Mouse (Mus musculus) left cerebral cortex, postnatal 4 days (tissue): Measurements from ENCODE around the gene Mycn. TPM values are rescaled to one million over a fixed set of nuclear protein-coding genes. Genes with fewer than 3 reads are reported as not detected.

Experiments
- DNase-seq: peaks from one replicate; pipeline ENCODE4 v3.0.0-alpha.2; 2022
- intact Hi-C: fragments of 180-260 bp; cut with DNase I; formaldehyde crosslinking; loops from one replicate; pipeline ENCODE4 v1.15.1; 2025
- total RNA-seq, 2 experiments: library from RNA; stranded (reverse); gene quantifications; 2 replicates each; pipeline ENCODE4 v1.2.3; 2021

Mycn gene
- total RNA-seq, 2 experiments from 2014 or later = 65.1 to 68.8 TPM

DNA sequence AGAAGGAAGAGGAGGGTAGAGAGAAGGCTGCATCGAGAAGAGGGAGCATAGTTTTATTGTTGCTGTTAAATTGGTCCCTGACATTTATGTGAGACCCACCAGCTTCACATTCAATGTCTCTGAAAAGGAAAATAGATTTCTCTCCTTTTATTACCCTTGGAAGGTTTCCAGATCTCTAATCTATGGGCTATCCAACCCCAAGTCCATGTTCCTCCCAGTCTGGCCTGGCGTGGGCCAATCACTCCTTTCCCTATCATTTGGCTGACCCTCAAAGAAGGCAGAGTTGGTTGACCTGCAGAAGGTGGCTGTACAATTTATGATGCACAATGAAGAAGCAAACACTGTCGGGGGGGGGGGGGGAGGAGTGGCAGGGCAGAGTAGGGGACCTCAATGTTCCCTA lies 13.5 kb downstream of the Mycn start:
- no peak for DNase-seq
- intact Hi-C loops = no loop called here

DNA sequence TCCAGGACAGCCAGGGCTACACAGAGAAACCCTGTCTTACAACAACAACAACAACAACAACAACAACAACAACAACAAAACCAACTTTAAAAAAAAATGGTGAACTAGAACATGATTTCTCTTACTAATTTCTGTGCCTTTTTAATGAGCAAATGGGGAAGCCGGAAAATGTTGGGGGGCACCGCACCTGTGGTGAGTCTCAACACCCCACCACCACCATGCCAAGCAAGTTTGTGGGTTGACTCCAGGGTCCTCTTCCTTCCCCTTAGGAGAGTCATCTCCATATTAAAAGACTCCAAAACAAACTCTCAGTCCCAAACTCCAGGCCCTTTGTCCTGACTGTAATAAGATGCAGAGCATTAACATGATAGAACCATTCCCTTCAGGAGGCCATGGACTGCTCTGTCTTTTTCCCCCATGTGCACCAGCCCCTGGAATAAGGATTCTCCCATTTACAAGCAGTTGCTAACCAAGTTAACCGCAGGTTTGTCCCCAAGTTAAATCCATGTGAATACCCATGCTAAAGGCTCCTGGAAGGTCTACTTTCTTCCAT lies 14.7 kb downstream of the Mycn start:
- intact Hi-C loops = no loop called here
- no peak for DNase-seq

DNA sequence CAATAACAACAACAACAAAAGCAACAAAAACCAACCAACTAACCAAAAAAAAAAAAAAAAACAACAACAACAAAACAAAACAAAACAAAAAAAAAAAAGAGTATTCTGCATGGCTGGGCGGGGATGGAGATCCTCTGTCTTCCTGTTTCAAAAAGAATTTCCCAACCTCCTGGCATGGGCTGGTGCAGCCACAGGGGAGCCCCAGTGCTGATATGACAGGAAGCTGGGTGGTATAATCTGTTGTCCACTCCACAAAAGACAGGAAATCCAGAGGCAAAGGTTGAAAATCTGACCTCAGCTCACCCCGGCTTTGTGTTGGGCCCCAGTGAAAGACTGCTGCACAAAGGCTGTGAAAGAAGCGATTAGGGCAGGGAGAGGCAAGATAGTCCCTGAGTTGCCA lies 17.3 kb downstream of the Mycn start:
- intact Hi-C loops = no loop called here
- no peak for DNase-seq

DNA sequence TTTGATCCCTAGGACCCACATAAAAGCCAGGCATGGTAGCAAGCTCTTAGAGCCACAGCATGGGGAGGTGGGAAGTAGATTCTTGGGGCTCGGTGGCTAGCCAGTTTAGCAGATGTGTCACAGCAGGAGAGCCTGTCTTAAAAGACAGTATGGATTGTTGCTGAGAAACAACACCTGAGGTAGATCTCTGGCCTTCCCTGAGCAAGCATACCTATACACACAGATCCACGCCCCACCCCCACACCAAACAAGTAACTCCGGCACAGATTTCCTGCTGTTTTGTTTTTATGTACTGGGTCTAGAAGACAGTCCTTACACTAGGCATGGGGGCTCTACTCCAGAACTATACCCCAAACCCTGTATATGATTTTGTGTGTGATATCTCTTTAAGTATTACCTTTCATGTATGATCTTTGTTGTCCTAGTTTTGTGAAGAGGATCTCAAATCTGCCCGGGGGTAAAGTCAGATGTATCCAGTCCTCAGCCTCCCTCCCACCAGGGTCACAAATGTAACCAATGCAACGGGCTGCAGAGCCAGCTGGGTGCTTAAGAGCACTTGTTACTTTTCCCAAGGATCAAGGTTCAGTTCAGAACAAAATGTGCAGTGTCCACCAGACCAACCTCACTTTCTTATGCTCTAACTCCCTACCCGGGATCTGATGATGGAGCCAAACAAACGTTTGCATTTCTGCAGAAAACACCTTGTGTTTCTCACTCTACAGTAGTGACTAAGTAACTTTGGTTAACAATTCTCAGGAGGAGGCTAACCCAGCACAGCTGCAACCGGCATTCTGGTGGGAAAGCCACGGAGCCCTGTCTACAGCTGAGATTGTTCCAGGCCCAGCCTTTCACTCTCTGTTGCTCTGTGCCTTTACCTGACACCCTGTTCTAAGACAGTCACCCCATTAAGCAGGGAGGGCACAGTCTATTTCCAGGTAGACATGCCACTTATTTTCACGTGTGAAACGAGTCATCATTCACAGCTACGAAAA lies 21.3 kb downstream of the Mycn start:
- DNase-seq = no peak
- intact Hi-C loops = no loop called here

DNA sequence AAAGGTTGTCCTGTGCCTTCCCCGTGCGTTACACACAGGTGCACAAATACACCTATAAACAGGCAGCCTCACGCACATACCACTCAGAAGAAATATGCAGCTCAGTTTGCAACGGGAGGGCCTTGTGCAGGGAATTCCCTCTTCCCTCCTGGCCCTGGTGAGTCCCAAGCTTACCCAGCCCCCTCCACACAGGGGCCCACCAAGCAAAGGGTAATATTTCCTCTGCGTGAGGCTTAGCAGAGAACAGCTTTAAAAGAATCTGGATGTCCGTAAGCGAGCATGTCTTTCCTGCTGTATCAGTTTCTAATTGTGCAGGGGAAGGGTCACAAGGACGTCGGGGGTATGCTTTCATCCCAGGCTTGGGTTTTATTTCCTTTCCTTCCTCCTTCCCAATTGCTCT lies 25.4 kb downstream of the Mycn start:
- intact Hi-C loops = no loop called here
- no peak for DNase-seq

DNA sequence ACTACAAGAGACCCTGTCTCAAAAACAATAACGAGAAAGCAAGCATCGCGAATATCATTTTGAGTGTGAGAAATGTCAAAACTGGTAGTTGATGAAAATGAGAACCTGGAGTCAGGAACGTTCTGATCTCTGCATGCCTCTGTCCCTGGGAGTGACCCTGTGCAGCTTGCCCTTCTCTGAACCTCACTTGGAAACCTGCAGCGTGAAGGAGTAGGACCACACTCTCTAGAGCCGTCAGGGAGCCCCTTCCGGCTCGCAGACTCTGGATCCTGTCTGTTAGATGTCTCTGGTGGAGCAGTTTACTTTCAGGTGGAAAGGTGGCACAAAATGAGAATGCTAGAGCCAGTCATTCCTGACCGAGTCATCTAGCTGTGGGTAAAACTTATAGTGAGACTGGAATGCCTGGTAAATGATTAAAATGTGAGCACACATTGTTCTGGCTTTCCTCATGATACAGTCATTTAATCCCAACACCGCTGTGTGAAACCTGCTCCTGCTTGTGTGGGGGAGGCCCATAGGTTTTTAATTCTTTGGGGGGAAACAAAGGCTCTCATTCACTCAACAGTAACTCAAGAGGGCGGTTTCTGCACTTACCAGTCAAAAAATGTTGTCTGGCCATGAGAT lies 31.2 kb downstream of the Mycn start:
- intact Hi-C loops = no loop called here
- no peak for DNase-seq

DNA sequence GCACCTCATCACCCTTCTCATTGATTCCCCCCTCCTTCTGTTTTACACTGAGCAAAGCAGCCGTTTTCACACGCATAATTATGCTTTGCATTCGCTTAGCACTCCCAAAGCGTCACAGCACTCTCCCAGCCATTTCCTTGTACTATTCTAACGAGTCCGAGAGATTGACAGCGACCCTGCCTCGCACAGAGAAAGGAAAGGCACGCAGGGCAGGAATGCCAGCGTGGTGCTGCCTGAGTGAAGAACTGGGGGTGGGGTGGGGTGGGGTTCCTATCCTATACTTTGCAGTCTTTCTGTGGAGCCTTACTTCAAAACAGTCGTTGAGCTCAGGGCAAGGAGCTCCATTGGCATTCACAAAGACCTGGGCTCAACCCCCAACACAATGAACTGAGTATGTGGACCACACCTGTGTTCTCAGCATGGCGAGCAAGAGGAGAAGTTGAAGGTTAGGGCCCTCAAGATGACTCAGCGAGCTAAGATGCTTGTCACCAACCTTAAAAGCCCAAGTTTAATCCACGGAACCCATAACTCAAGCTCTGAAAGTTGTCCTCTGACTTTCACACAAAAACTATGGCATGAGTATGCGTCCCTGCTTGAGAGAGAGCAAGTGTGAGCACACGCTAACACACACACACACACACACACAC lies 32.0 kb downstream of the Mycn start:
- intact Hi-C loops = no loop called here
- no peak for DNase-seq

DNA sequence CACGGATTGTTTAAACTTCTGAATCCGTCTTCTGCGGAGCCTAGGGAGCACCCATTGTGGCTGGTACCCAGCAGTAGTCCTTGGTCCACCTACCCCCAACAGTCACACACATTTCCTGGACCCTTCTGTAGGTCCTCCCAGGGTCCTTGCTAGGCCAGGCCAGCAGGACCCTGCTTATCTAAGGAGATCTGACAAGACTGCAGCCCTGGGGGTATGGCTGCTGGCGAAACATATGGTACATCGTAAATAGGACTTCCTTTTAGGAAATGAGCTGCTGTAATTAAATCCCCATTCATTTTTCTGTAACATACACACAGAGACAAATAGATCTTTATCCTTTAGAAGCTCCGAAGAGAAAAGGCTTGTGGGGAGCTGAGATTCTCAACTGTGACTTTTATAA lies 34.9 kb downstream of the Mycn start:
- no peak for DNase-seq
- intact Hi-C loops = no loop called here

DNA sequence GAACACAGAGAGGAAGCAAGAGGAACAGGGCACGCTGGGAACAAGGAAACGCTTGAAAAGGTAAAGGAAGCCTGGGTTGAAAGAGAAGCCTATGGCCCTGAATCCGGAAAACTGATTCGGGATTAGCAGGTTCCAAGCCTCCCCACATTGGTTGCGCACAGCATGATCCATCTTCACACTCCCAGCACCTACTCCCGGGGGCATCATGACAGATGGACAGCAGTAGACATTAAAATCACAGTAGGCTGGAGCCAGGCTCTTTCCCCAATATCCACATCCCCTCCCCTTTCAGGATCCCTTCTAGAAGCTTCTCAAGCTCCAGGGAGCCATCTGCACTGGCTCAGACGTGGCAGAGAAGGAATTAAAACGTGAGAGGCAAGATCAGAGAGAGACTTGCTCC lies 35.4 kb downstream of the Mycn start:
- peak; percentile 57 for DNase-seq
- intact Hi-C loops = no loop called here

DNA sequence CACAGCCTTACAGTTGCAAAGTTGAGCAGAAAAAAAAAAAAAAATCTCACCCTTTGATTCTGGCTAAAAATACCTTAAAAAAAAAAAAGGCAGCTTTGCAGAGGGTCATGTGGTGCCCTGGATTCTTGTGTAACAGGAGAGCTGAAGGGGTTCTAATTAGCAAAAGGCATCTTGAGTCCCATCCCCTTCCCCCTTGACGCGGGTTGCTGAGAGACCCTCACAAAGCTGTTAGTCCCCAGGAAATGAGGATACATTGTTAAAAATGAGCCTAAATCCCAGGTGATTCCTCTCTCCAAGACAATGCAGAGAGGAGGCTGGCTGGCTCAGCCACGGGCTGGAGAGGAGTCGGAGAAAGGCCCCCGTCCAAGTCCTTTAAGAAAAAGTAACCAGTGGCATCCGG lies 36.6 kb downstream of the Mycn start:
- intact Hi-C loops = no loop called here
- DNase-seq = no peak

DNA sequence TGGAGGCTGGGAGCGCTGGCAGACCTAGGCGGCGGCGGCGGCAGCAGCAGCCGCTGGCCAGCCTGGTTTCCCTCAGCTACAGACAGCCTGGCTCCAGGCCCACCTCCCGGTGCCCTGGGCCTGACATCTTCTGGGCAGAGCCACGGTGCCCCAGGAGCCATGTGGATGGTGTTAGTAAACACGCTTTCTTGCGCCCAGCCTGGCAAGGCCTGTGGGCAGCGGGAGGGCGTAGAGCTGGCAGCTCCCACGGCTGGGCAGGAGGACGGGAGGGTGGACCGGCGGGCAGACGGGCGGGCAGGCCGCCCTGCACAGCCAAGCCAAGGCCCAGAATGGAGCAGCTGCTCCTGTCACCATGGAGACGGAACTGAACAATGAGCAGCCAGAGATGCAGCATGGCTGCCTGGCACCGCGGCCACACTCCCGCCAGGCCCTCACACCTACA lies 37.2 kb downstream of the Mycn start:
- intact Hi-C loops = no loop called here
- DNase-seq = peak; percentile 99

DNA sequence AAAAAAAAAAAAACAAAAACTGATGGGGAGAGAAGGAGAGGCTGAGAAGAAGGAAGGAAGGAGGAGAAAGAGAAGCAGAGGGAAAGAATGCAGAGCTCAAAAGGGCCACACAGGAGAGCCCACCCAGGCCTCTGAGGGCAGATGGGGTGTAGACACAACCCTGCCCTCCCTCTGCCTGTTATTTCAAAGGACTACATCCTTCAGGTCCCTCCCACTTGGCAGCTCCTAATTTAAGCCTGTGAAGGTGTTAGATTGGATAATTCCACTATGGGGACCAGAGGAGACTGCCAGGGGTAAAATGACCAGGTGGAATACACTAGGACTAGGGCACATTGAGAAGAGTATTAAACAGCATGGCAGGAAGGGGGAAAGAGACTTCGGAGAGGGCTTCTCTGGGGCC lies 37.6 kb downstream of the Mycn start:
- intact Hi-C loops = no loop called here
- peak; percentile 77 for DNase-seq

DNA sequence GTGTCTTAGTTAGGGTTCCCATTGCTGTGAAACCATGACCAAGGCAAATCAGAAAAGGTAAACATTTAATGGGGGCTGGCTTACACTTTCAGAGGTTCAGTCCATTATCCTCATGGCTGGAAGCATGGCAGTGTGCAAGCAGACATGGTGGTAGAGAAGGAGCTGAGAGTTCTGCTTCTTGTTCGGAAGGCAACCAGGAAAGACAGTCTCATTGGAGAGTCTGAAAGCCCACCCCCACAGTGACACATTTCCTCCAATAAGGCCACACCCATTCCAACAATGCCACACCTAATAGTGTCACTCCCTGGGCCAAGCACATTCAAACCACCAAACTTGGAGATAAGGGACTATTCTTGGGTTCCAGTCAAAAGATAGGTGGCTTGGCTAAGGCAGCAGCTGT lies 39.3 kb downstream of the Mycn start:
- intact Hi-C loops = no loop called here
- no peak for DNase-seq

DNA sequence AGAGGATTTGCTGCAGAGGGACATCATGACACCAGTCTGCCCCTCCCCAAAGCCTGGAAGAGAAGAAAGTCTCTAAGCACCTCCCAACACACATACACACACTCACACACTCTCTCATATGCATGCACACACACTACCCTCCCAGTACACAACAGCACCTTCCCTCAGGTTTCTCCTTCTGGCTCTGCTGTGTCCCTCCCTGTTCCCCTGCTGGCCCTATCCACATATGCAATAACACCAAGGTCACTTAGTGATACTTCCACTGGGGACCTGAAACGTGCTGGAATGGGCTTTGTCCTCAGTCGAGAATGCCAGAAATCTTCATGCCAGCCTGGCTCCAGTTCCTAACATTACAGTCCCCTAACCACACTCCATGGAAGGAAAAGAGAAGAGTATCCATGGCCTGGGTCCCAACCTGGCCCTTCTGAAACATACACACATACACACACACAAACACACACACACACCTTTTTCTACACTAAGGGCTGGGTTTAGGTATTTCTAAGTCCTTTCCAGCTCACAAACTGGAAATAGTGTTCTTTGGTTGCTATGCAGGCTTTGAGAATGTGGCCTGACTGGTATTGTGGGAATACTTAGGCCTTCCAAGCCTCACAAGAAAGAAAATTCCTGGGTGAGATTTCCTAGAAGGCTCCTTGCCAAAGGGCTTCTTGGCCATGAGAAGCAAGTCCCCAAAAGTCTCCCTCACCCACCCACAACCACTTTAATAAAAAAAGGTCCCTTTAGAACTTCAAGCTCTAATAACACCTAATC lies 43.2 kb downstream of the Mycn start:
- intact Hi-C loops = no loop called here
- DNase-seq = no peak

DNA sequence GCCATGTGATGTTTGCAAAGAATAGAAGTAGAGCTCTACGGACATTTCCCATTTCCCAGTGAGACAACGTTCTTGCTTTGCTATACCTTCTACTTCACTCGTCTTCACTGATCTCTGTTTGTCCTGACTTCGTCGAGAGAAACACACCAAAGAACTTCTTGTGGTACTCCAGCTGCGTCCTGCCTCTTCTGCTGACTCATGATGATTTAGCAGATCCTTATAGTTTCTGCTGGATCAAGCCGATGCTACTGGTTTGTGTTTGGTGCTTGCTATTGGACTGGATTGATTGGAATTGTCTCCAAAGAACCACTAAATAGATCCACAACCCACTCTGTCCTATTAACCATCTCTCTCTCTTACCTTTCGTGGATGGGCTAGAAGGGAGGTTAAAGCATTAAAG lies 47.7 kb downstream of the Mycn start:
- DNase-seq = no peak
- intact Hi-C loops = no loop called here

DNA sequence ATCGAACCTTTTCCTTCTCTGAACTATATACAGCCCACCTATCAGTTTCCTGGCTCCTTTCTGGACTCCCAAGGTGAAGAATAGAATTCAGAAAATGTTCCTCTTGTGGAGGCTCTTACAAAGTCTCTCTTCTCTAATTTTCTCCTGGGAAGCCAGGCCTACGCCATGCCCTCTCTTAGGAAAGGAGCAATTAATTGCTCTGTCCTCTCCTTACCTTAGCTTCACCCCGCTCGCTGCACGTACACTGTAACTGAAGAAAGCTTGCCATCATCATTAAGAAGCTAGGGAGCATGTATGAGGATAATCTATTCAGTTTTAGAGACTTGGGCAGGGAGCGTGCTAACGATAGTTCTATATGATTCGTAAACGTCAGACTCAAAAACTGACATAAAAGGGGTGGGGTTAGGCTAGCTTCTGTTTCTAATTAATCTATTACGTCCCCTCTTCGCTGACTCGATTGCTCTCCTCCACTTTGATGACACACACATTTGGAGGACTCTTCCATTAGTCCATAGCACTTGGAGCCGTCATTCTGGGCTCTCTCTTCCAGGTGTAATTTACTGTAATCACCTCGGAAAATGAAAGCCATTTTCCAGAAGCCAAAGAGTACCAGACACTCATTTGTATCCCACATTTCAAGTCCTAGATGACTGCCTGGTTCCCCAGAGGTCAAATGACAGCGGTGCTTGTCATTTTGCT lies 55.4 kb downstream of the Mycn start:
- intact Hi-C loops = no loop called here
- DNase-seq = no peak
